Mouse (Mus musculus): ENCODE results near the gene Tmem52. TPM values are rescaled to one million over a fixed set of nuclear protein-coding genes. Genes with fewer than 3 reads are reported as not detected.
A peak's percentile ranks its signal among the peaks of the same experiment; 100 is the strongest.
"Not testable (repeated sequence)": the region's sequence is repeated elsewhere in the genome, so short reads cannot be mapped to it uniquely, and the experiment has no call there.

Gene Tmem52
- polyA plus RNA-seq, 1 experiment from 2014 or later: not detected

- Histone ChIP-seq H3K9me3 (ENCODE audit: control insufficient read depth, low read length) (no peaks in the 10 kb centered on the region), H3K4me1 (ENCODE audit: control insufficient read depth, insufficient read depth, low read length) (no peaks in the 10 kb centered on the region), H3K27ac (ENCODE audit: low read depth, low read length) (no peak overlapping the region), H3K4me2 (no peak overlapping the region), H3K36me3 (ENCODE audit: control insufficient read depth, insufficient read depth, low read length) (no peaks in the 10 kb centered on the region), H3K4me3 (ENCODE audit: low read depth, low read length) (no peak overlapping the region), H3K9ac (ENCODE audit: low read length) (no peak overlapping the region), H3K27me3 (ENCODE audit: control insufficient read depth, insufficient read depth, low read length) (no peaks in the 10 kb centered on the region)
- DNase-seq (ENCODE audit: low spot score, missing footprints): peak; percentile 41
- WGBS: 74% methylated on average over 18 of the region's 18 CpGs
- ATAC-seq (ENCODE audit: low FRiP score): no peak
These were observed 812 bp downstream of the Tmem52 start for GRCm38 (mm10) chr4:155469590-155470262.

GRCm38 (mm10) chr4:155470263-155470953, 1.5 kb downstream of the Tmem52 start:
- Histone ChIP-seq H3K27ac (ENCODE audit: low read depth, low read length) (no peak overlapping the region), H3K27me3 (ENCODE audit: control insufficient read depth, insufficient read depth, low read length) (no peaks in the 10 kb centered on the region), H3K4me2 (no peak overlapping the region), H3K4me3 (ENCODE audit: low read depth, low read length) (no peak overlapping the region), H3K9me3 (ENCODE audit: control insufficient read depth, low read length) (no peaks in the 10 kb centered on the region), H3K4me1 (ENCODE audit: control insufficient read depth, insufficient read depth, low read length) (no peaks in the 10 kb centered on the region), H3K9ac (ENCODE audit: low read length) (no peak overlapping the region), H3K36me3 (ENCODE audit: control insufficient read depth, insufficient read depth, low read length) (no peaks in the 10 kb centered on the region)
- ATAC-seq (ENCODE audit: low FRiP score): no peak
- WGBS: 84% methylated on average over 16 of the region's 16 CpGs
- DNase-seq (ENCODE audit: low spot score, missing footprints): peak; percentile 62

- ATAC-seq (ENCODE audit: low FRiP score): no peak
- no peak overlapping the region for H3K9ac ChIP-seq (ENCODE audit: low read length)
- no peak overlapping the region for H3K27ac ChIP-seq (ENCODE audit: low read depth, low read length)
- no peak for DNase-seq (ENCODE audit: low spot score, missing footprints)
- H3K27me3 ChIP-seq (ENCODE audit: control insufficient read depth, insufficient read depth, low read length): no peaks in the 10 kb centered on the region
- no peaks in the 10 kb centered on the region for H3K9me3 ChIP-seq (ENCODE audit: control insufficient read depth, low read length)
- no peak overlapping the region for H3K4me2 ChIP-seq
- H3K4me3 ChIP-seq (ENCODE audit: low read depth, low read length): no peak overlapping the region
- no peaks in the 10 kb centered on the region for H3K4me1 ChIP-seq (ENCODE audit: control insufficient read depth, insufficient read depth, low read length)
- 80% methylated on average over 7 of the region's 7 CpGs for WGBS
- H3K36me3 ChIP-seq (ENCODE audit: control insufficient read depth, insufficient read depth, low read length): no peaks in the 10 kb centered on the region
These were observed 2.1 kb downstream of the Tmem52 start for GRCm38 (mm10) chr4:155470997-155471396.

DNA sequence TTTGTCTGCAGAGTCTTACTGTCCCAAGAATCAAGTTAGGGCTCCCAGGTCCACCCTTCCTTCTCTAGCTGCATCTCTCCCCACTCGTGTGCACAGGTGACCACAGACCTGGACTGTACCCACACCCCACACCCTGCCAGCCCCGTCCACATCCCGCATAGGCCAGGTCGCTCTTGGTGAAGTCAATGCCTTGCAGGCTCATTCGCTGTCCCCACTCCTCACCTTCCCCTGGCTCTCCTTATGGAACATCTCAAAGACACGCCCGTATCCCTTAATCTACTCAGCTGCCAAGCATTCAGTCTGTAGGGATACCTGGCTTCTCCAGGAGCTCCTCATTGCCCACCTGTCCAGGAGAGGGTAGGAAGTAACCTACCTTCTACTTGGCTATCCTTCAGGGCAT, 2.5 kb downstream of the Tmem52 start:
- H3K4me1 ChIP-seq (ENCODE audit: control insufficient read depth, insufficient read depth, low read length): no peaks in the 10 kb centered on the region

DNA sequence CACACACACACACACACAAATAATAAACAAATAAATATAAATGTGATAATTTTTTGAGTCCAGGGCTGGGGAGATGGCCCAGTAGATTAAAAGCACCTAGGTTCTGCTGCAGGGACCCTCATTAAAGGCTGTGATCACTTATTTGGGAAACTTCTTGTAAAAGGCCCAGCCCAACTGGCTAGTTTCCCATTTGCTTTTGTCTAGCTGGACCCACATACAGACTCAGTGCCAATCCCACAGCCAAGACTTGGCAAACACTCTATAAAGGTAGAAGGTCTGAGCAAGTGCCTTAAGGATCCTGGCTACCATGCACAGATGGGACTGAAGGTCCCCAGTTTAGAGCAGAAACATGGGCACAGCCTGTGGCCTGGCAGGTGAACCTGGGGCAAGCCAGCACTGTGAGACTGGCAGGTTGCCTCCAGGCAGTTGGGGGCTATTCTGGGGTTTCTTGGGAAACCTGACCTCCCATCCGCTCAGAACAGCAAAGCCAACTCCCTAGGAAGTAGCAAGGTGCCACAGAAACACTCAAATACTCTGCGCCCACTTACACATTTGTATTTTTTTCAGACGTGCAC, 3.9 kb downstream of the Tmem52 start:
- ATAC-seq (ENCODE audit: low FRiP score) (no peak), DNase-seq (ENCODE audit: low spot score, missing footprints) (peak; percentile 72)
- Histone ChIP-seq H3K27ac (ENCODE audit: low read depth, low read length) (no peak overlapping the region), H3K9ac (ENCODE audit: low read length) (no peak overlapping the region), H3K27me3 (ENCODE audit: control insufficient read depth, insufficient read depth, low read length) (no peaks in the 10 kb centered on the region), H3K4me3 (ENCODE audit: low read depth, low read length) (no peak overlapping the region), H3K4me2 (no peak overlapping the region), H3K9me3 (ENCODE audit: control insufficient read depth, low read length) (no peaks in the 10 kb centered on the region), H3K4me1 (ENCODE audit: control insufficient read depth, insufficient read depth, low read length) (no peaks in the 10 kb centered on the region), H3K36me3 (ENCODE audit: control insufficient read depth, insufficient read depth, low read length) (no peaks in the 10 kb centered on the region)
- 69% methylated on average over 3 of the region's 3 CpGs for WGBS

More for the DNA sequence above, 2.5 kb downstream of the Tmem52 start:
- H3K27me3 ChIP-seq (ENCODE audit: control insufficient read depth, insufficient read depth, low read length): no peaks in the 10 kb centered on the region
- 87% methylated on average over 7 of the region's 7 CpGs for WGBS
- DNase-seq (ENCODE audit: low spot score, missing footprints) (peak; percentile 31), ATAC-seq (ENCODE audit: low FRiP score) (no peak)
- no peak overlapping the region for H3K27ac ChIP-seq (ENCODE audit: low read depth, low read length)
- H3K9ac ChIP-seq (ENCODE audit: low read length): no peak overlapping the region
- no peak overlapping the region for H3K4me2 ChIP-seq
- no peak overlapping the region for H3K4me3 ChIP-seq (ENCODE audit: low read depth, low read length)
- no peaks in the 10 kb centered on the region for H3K36me3 ChIP-seq (ENCODE audit: control insufficient read depth, insufficient read depth, low read length)
- no peaks in the 10 kb centered on the region for H3K9me3 ChIP-seq (ENCODE audit: control insufficient read depth, low read length)

DNA sequence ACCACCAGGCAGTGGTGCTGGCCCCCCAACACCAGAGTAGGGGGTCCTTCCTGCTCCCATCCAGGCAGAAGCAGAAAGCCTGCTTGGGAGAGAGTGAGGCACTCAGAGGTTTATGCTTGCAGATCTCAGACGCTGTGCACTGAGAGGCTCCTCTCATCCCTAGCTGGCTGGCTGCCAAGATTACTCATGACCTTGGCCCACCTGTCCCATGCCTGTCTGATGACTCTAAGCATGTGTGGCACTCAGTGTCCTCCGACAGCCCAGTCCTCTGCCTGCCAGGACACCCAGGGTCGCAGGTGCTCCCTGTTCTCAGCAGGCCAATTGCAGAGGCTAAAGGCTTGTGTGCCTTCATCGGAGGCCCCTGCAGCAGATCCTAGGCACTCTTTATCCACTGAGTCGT, 4.4 kb downstream of the Tmem52 start:
- no peaks in the 10 kb centered on the region for H3K36me3 ChIP-seq (ENCODE audit: control insufficient read depth, insufficient read depth, low read length)
- H3K27ac ChIP-seq (ENCODE audit: low read depth, low read length): no peak overlapping the region
- no peak overlapping the region for H3K9ac ChIP-seq (ENCODE audit: low read length)
- ATAC-seq (ENCODE audit: low FRiP score): no peak
- no peak overlapping the region for H3K4me3 ChIP-seq (ENCODE audit: low read depth, low read length)
- H3K4me2 ChIP-seq: no peak overlapping the region
- 68% methylated on average over 5 of the region's 5 CpGs for WGBS
- peak; percentile 12 for DNase-seq (ENCODE audit: low spot score, missing footprints)
- H3K27me3 ChIP-seq (ENCODE audit: control insufficient read depth, insufficient read depth, low read length): no peaks in the 10 kb centered on the region
- no peaks in the 10 kb centered on the region for H3K9me3 ChIP-seq (ENCODE audit: control insufficient read depth, low read length)
- H3K4me1 ChIP-seq (ENCODE audit: control insufficient read depth, insufficient read depth, low read length): no peaks in the 10 kb centered on the region

- ATAC-seq (ENCODE audit: low FRiP score); H3K9me3 ChIP-seq (ENCODE audit: control insufficient read depth, low read length); H3K27me3 ChIP-seq (ENCODE audit: control insufficient read depth, insufficient read depth, low read length); H3K27ac ChIP-seq (ENCODE audit: low read depth, low read length); H3K9ac ChIP-seq (ENCODE audit: low read length); H3K4me1 ChIP-seq (ENCODE audit: control insufficient read depth, insufficient read depth, low read length); H3K4me3 ChIP-seq (ENCODE audit: low read depth, low read length); H3K4me2 ChIP-seq; H3K36me3 ChIP-seq (ENCODE audit: control insufficient read depth, insufficient read depth, low read length): not testable (repeated sequence)
- WGBS: 62% methylated on average over 2 of the region's 2 CpGs
- DNase-seq (ENCODE audit: low spot score, missing footprints): peak; percentile 23
These were observed 4.9 kb downstream of the Tmem52 start for GRCm38 (mm10) chr4:155473796-155474195.

DNA sequence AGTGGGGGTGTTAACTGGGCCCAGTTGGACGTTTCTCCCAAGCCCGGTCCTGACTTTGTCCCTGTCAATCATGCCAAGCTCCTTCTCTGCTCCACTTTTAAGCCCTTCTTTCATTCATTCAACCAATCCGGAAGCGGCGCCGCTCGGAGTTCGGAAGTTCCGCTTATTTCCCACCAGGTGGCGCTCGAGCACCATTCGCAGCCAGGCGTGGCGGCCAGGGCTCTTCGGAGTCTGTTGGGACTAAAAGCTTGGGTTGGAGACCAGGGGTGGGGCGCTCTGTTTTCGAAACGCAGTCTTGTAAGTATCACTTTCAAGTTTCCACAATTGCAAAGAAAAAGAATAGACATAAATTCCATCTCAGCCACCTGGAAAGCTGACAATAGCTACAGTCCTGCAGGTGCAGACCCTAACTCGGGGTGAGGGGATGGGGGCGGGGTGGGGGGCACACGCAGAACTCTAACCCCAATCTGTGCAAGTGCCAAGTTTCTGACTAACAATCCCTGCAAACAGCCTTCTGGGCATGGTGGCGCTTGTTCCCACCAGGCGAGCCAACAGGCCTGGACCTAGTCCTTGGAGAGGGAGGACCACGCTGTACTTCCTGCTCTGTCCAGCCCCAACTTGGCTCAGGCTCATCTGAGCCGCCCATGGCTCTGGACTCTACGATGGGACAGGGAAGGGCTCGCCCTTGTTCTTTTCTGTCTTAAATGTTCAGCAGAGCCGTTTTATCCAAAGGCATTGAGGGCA, 12.6 kb downstream of the Tmem52 start:
- DNase-seq (ENCODE audit: low spot score, missing footprints): peak; percentile 98
- no peaks in the 10 kb centered on the region for H3K27me3 ChIP-seq (ENCODE audit: control insufficient read depth, insufficient read depth, low read length)
- no peaks in the 10 kb centered on the region for H3K36me3 ChIP-seq (ENCODE audit: control insufficient read depth, insufficient read depth, low read length)
- WGBS: 26% methylated on average over 28 of the region's 28 CpGs
- H3K9ac ChIP-seq (ENCODE audit: low read length): peak overlapping the region; percentile 18; the same call in 1 of the 2 replicates
- peak; percentile 74 for ATAC-seq (ENCODE audit: low FRiP score)
- H3K27ac ChIP-seq (ENCODE audit: low read depth, low read length): no peak overlapping the region
- no peaks in the 10 kb centered on the region for H3K9me3 ChIP-seq (ENCODE audit: control insufficient read depth, low read length)
- H3K4me1 ChIP-seq (ENCODE audit: control insufficient read depth, insufficient read depth, low read length): no peaks in the 10 kb centered on the region
- peak overlapping the region; percentile 19; the same call in 1 of the 2 replicates for H3K4me2 ChIP-seq
- H3K4me3 ChIP-seq (ENCODE audit: low read depth, low read length): no peak overlapping the region

GRCm38 (mm10) chr4:155482125-155482480, 13.2 kb downstream of the Tmem52 start:
- H3K27me3 ChIP-seq (ENCODE audit: control insufficient read depth, insufficient read depth, low read length): no peaks in the 10 kb centered on the region; the same call in 1 of the 2 replicates
- no peak overlapping the region for H3K27ac ChIP-seq (ENCODE audit: low read depth, low read length)
- no peaks in the 10 kb centered on the region for H3K9me3 ChIP-seq (ENCODE audit: control insufficient read depth, low read length)
- no peak overlapping the region for H3K4me3 ChIP-seq (ENCODE audit: low read depth, low read length)
- H3K4me2 ChIP-seq: no peak overlapping the region
- ATAC-seq (ENCODE audit: low FRiP score) (no peak), DNase-seq (ENCODE audit: low spot score, missing footprints) (peak; percentile 73)
- H3K4me1 ChIP-seq (ENCODE audit: control insufficient read depth, insufficient read depth, low read length): no peaks in the 10 kb centered on the region
- WGBS: 96% methylated on average over 6 of the region's 6 CpGs
- H3K36me3 ChIP-seq (ENCODE audit: control insufficient read depth, insufficient read depth, low read length): no peaks in the 10 kb centered on the region
- H3K9ac ChIP-seq (ENCODE audit: low read length): no peak overlapping the region
